Mouse (Mus musculus): Measurements from ENCODE around the gene Dedd. TPM values are rescaled to one million over a fixed set of nuclear protein-coding genes. Genes with fewer than 3 reads are reported as not detected.

The Dedd gene
- polyA plus RNA-seq, 1 experiment from 2014 or later: 56.6 TPM

GRCm38 (mm10) chr1:171372880-171373279 lies 43.9 kb downstream of the Dedd start:
- Histone ChIP-seq H3K4me3 (no peak overlapping the region), H3K27me3 (no peaks in the 10 kb centered on the region), H3K9ac (replicated peaks) (no peak overlapping the region), H3K4me2 (replicated peaks) (no peak overlapping the region), H3K9me3 (no peaks in the 10 kb centered on the region), H3K36me3 (no peaks in the 10 kb centered on the region), H3K4me1 (no peaks in the 10 kb centered on the region), H3K27ac (replicated peaks) (no peak overlapping the region)
- WGBS: 45% methylated on average over 3 of the region's 3 CpGs
- ATAC-seq (replicated peaks): no peak

DNA sequence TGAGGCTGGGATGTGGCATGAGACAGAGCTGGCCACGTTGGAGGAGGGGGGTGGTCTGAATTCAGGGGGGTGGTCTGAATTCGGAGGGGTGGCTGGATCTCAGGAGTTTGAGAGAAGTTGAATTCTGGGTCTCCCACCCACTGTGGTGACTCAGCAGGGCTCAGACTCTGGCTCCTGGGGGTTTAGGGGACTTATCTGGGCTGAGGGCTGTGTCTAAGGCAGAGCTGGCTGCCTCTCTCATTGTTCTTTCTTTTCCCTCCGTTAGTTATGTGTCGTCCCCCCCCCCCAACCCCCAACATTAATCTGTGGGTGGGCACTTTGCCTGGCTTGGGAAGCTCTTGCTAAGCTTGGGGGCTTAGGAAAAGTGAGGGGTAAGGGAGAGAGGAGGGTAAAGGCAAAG lies 45.0 kb downstream of the Dedd start:
- Histone ChIP-seq H3K27me3 (no peaks in the 10 kb centered on the region), H3K9ac (replicated peaks) (no peak overlapping the region), H3K4me3 (no peak overlapping the region), H3K4me1 (no peaks in the 10 kb centered on the region), H3K4me2 (replicated peaks) (no peak overlapping the region), H3K9me3 (no peaks in the 10 kb centered on the region), H3K27ac (replicated peaks) (no peak overlapping the region), H3K36me3 (no peaks in the 10 kb centered on the region)
- WGBS: 2% methylated on average over 4 of the region's 4 CpGs
- no peak for ATAC-seq (replicated peaks)

GRCm38 (mm10) chr1:171375646-171376097 lies 46.7 kb downstream of the Dedd start:
- ATAC-seq (replicated peaks): no peak
- Histone ChIP-seq H3K9me3 (no peaks in the 10 kb centered on the region), H3K27me3 (0 out of 2 replicates have a peak, but pooled peaks cover 8% of the 10 kb centered on the region), H3K9ac (replicated peaks) (no peak overlapping the region), H3K27ac (replicated peaks) (no peak overlapping the region), H3K36me3 (no peaks in the 10 kb centered on the region), H3K4me3 (no peak overlapping the region), H3K4me2 (replicated peaks) (no peak overlapping the region), H3K4me1 (peaks cover 8% of the 10 kb centered on the region)
- 52% methylated on average over 9 of the region's 9 CpGs for WGBS

GRCm38 (mm10) chr1:171378298-171378697 lies 49.4 kb downstream of the Dedd start:
- Histone ChIP-seq H3K9me3 (no peaks in the 10 kb centered on the region), H3K4me2 (replicated peaks) (no peak overlapping the region), H3K4me1 (peaks cover 8% of the 10 kb centered on the region), H3K4me3 (no peak overlapping the region), H3K9ac (replicated peaks) (no peak overlapping the region), H3K27me3 (peaks cover 12% of the 10 kb centered on the region; the same call in 1 of the 2 replicates), H3K36me3 (no peaks in the 10 kb centered on the region), H3K27ac (replicated peaks) (no peak overlapping the region)
- 88% methylated on average over 6 of the region's 6 CpGs for WGBS
- no peak for ATAC-seq (replicated peaks)

- peak overlapping the region; percentile 34 for H3K4me3 ChIP-seq
- H3K36me3 ChIP-seq: no peaks in the 10 kb centered on the region
- WGBS: 3% methylated on average over 31 of the region's 31 CpGs
- ATAC-seq (replicated peaks): peak; percentile 75
- H3K4me2 ChIP-seq (replicated peaks): peak overlapping the region; percentile 50
- peaks cover 12% of the 10 kb centered on the region; the same call in 1 of the 2 replicates for H3K27me3 ChIP-seq
- H3K27ac ChIP-seq (replicated peaks): peak overlapping the region; percentile 44; the same call in 1 of the 2 replicates
- H3K9me3 ChIP-seq: no peaks in the 10 kb centered on the region
- peaks cover 8% of the 10 kb centered on the region for H3K4me1 ChIP-seq
- H3K9ac ChIP-seq (replicated peaks): peak overlapping the region; percentile 24; the same call in 1 of the 2 replicates
Measured at GRCm38 (mm10) chr1:171379935-171380599, 51.1 kb downstream of the Dedd start.

GRCm38 (mm10) chr1:171382096-171382620 lies 53.2 kb downstream of the Dedd start:
- Histone ChIP-seq H3K36me3 (no peaks in the 10 kb centered on the region), H3K9me3 (no peaks in the 10 kb centered on the region), H3K4me3 (no peak overlapping the region), H3K4me1 (peaks cover 8% of the 10 kb centered on the region), H3K4me2 (replicated peaks) (no peak overlapping the region), H3K9ac (replicated peaks) (no peak overlapping the region), H3K27me3 (peaks cover 12% of the 10 kb centered on the region; the same call in 1 of the 2 replicates), H3K27ac (replicated peaks) (no peak overlapping the region)
- 82% methylated on average over 11 of the region's 11 CpGs for WGBS
- ATAC-seq (replicated peaks): no peak

DNA sequence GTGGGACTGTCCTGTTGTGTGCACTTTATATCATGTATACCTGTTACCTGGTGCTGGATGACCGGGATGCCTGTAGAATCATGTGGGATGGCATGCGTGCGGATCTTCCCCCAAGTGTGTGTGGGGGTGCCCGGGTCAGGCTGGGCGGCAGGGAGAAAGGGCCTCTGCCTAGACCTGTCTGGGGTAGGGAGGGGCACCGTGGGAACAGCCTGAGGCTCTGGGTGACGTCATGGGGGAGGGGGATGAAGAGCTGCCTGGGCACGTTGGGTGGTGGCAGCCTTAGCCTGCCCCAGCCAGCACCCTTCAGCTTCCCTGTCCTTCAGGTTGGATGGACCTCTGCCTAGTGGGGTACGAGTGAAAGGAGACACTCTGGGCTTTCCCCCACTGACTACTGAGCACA lies 55.4 kb downstream of the Dedd start:
- Histone ChIP-seq H3K4me2 (replicated peaks) (no peak overlapping the region), H3K9ac (replicated peaks) (no peak overlapping the region), H3K9me3 (no peaks in the 10 kb centered on the region), H3K27me3 (peaks cover 12% of the 10 kb centered on the region; the same call in 1 of the 2 replicates), H3K4me1 (peaks cover 8% of the 10 kb centered on the region), H3K36me3 (no peaks in the 10 kb centered on the region), H3K4me3 (no peak overlapping the region), H3K27ac (replicated peaks) (no peak overlapping the region)
- WGBS: 68% methylated on average over 9 of the region's 9 CpGs
- ATAC-seq (replicated peaks): no peak

DNA sequence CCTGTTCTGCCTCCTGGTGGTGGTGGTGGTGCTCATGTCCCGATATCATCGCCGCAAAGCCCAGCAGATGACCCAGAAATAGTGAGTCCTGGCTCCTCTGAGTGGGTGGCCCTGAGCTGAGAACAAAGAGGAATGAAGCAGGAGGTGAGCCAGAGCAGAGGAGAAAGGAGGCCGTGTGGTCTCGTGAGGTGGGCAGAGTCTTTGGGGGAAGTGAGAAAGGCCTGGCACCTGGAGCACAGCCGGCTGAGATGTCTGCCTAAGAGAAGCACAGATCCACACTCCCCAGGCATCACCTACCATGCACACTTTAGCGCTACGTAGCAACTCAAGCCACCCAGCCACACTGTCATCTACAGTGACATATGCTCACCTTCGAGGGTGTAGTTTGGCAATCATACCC lies 56.2 kb downstream of the Dedd start:
- no peak for ATAC-seq (replicated peaks)
- H3K4me1 ChIP-seq: peaks cover under 1% of the 10 kb centered on the region
- H3K27ac ChIP-seq (replicated peaks): no peak overlapping the region
- no peak overlapping the region for H3K4me3 ChIP-seq
- WGBS: 68% methylated on average over 9 of the region's 9 CpGs
- H3K36me3 ChIP-seq: no peaks in the 10 kb centered on the region
- no peak overlapping the region for H3K9ac ChIP-seq (replicated peaks)
- no peaks in the 10 kb centered on the region for H3K9me3 ChIP-seq
- H3K4me2 ChIP-seq (replicated peaks): no peak overlapping the region
- H3K27me3 ChIP-seq: peaks cover 6% of the 10 kb centered on the region; the same call in 1 of the 2 replicates

DNA sequence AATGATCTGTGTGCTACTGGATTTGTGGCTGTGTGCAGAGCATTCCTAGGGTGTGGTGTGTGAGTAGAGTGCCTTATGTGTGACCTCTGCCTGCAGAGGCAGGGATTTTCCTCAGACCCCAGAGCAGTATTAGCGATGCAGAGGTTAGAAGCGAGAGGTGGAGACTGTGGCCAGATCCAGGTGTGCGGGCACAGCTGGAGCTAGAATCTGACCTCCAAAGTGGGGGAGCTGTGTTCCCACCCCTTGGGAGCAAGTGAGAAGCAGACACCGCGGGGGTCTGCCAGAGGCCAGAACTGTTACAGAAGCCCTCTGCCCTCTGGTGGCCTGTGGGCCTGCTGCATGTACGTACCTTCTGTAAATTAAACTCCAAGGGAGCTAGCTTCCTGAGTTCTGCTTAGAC lies 58.2 kb downstream of the Dedd start:
- ATAC-seq (replicated peaks): no peak
- Histone ChIP-seq H3K36me3 (no peaks in the 10 kb centered on the region), H3K4me3 (no peak overlapping the region), H3K27ac (replicated peaks) (no peak overlapping the region), H3K4me1 (no peaks in the 10 kb centered on the region), H3K27me3 (no peaks in the 10 kb centered on the region), H3K9ac (replicated peaks) (no peak overlapping the region), H3K9me3 (no peaks in the 10 kb centered on the region), H3K4me2 (replicated peaks) (no peak overlapping the region)
- WGBS: 19% methylated on average over 6 of the region's 6 CpGs

GRCm38 (mm10) chr1:171388376-171389102 lies 59.6 kb downstream of the Dedd start, which contains the start of gene Arhgap30:
Arhgap30 (plus strand) TSS chr1:171388954.
- Histone ChIP-seq H3K27ac (replicated peaks) (no peak within 1 kb of the TSS), H3K9ac (replicated peaks) (no peak within 1 kb of the TSS), H3K4me2 (replicated peaks) (no peak within 1 kb of the TSS), H3K36me3 (no peaks in the 10 kb centered on the region), H3K9me3 (no peaks in the 10 kb centered on the region), H3K4me1 (no peaks in the 10 kb centered on the region), H3K4me3 (no peak within 1 kb of the TSS), H3K27me3 (no peaks in the 10 kb centered on the region)
- WGBS: 83% methylated on average over 15 of the region's 15 CpGs
- no peak for ATAC-seq (replicated peaks)

DNA sequence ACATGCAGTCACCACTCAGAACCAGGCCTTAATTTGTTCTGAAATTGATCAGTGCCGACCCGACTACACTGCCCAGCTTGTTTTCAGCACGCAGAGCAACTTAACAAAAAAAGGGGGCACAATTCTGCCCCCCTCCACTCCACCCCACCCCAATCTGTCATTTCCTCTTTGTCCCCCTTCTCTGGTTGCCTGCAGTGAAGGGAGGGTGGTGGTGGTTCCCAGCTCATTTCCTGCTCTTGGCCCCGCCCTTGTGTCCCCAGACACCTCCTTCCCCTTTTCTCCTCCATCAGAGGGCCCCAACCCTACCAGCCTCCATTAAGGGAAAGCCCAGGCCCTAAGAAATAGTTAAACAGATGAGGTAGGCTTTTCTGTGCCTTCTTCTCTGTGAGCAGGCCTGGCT lies 61.2 kb downstream of the Dedd start:
- Histone ChIP-seq H3K27me3 (no peaks in the 10 kb centered on the region), H3K9me3 (no peaks in the 10 kb centered on the region), H3K4me1 (no peaks in the 10 kb centered on the region), H3K4me3 (no peak overlapping the region), H3K4me2 (replicated peaks) (no peak overlapping the region), H3K9ac (replicated peaks) (no peak overlapping the region), H3K36me3 (no peaks in the 10 kb centered on the region), H3K27ac (replicated peaks) (no peak overlapping the region)
- no peak for ATAC-seq (replicated peaks)
- WGBS: 83% methylated on average over 4 of the region's 4 CpGs
